Mouse (Mus musculus) heart, embryonic 11.5 days (tissue): Measurements from ENCODE around the gene Dnajc16. TPM values are rescaled to one million over a fixed set of nuclear protein-coding genes. Genes with fewer than 3 reads are reported as not detected.

Experiments
- ATAC-seq: fragments of 200-750 bp; cut with Nextera tagmentation; replicated peaks from 2 replicates; pipeline ENCODE4 v1.8.0; 2017; ENCODE audit warnings: moderate library complexity; ENCODE audit not compliant: insufficient number of reproducible peaks, low FRiP score, low TSS enrichment
- H3K27ac ChIP-seq: fragments of 300-500 bp; sonication (generic); 2 replicates; pipeline ENCODE4 v1.5.1; 2014; ENCODE audit warnings: mild to moderate bottlenecking, low read depth, low read length
- H3K27me3 ChIP-seq: fragments of 300-500 bp; sonication (generic); 2 replicates; pipeline ENCODE4 v1.6.1; 2014; ENCODE audit warnings: mild to moderate bottlenecking, low read length, mixed read lengths; ENCODE audit not compliant: control insufficient read depth, insufficient read depth
- H3K36me3 ChIP-seq: fragments of 300-500 bp; sonication (generic); 2 replicates; pipeline ENCODE4 v1.6.1; 2014; ENCODE audit warnings: mild to moderate bottlenecking, low read length, moderate library complexity, mixed read lengths; ENCODE audit not compliant: control insufficient read depth, insufficient read depth
- H3K4me1 ChIP-seq: fragments of 300-500 bp; sonication (generic); 2 replicates; pipeline ENCODE4 v1.6.1; 2014; ENCODE audit warnings: low read length; ENCODE audit not compliant: control insufficient read depth, insufficient read depth
- H3K4me2 ChIP-seq: fragments of 300-500 bp; sonication (generic); 2 replicates; pipeline ENCODE4 v1.6.1; 2014; ENCODE audit warnings: mild to moderate bottlenecking, moderate library complexity
- H3K4me3 ChIP-seq: fragments of 300-500 bp; sonication (generic); 2 replicates; pipeline ENCODE4 v1.5.1; 2014; ENCODE audit warnings: low read depth, low read length
- H3K9ac ChIP-seq: fragments of 300-500 bp; sonication (generic); 2 replicates; pipeline ENCODE4 v1.6.1; 2014; ENCODE audit warnings: mild to moderate bottlenecking, low read depth, low read length, moderate library complexity
- H3K9me3 ChIP-seq: fragments of 300-500 bp; sonication (generic); replicated peaks from 2 replicates; pipeline ENCODE4 v1.6.1; 2016; ENCODE audit warnings: low read length; ENCODE audit not compliant: control insufficient read depth
- WGBS: fragments of 180-500 bp; shearing (Covaris S2); extraction: QIAGEN DNeasy Blood & Tissue Kit; methylation state at CpG from one replicate; pipeline ENCODE4 v1.1.7; 2014; ENCODE audit not compliant: insufficient replicate concordance; 5-methylcytosine and 5-hydroxymethylcytosine counted together
- polyA plus RNA-seq: library from polyadenylated mRNA; unstranded; fragments of >200 nt; fragmentation: Nextera tagmentation; extraction: Ambion mirVana; gene quantifications from 2 replicates; pipeline ENCODE4 v1.2.1, GENCODE M21; 2014

Gene Dnajc16
- polyA plus RNA-seq: 3.2 and 4.3 TPM in 2 replicates

DNA sequence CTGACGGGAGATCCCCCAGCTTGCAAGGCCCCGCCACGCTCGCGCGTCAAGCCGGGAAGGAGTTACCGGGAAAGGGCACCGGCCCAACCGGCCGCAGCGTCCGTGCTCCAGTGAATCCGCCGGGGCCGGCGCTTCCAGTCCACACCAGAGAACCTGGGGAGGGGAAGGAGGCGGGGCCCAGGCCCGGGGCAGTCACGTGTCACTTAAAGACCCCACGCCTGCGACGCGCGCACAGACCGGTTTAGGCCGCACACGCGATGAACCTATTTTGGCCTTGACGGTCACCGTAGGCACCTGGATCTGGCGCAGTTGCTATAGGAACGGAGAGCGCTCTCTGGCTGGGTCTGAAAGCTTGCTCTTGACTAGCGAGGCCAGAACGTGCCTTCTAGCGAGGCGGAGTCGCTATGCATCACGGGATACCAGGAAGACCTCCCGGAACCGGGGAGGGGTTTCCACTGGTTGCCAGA lies at the start of gene Dnajc16:
Dnajc16 (minus strand) TSS at position 408 of the 467 bp plus-strand sequence.
- peak; percentile 83 for ATAC-seq
- Histone ChIP-seq H3K27ac (peak within 1 kb of the TSS; percentile 80), H3K4me2 (peak within 1 kb of the TSS; percentile 75), H3K9me3 (no peaks in the 10 kb centered on the region), H3K36me3 (peaks cover under 1% of the 10 kb centered on the region), H3K27me3 (no peaks in the 10 kb centered on the region), H3K4me1 (peaks cover 14% of the 10 kb centered on the region), H3K9ac (peak within 1 kb of the TSS; percentile 96), H3K4me3 (peak within 1 kb of the TSS; percentile 96)
- WGBS: 0% methylated on average over 42 of the region's 42 CpGs

DNA sequence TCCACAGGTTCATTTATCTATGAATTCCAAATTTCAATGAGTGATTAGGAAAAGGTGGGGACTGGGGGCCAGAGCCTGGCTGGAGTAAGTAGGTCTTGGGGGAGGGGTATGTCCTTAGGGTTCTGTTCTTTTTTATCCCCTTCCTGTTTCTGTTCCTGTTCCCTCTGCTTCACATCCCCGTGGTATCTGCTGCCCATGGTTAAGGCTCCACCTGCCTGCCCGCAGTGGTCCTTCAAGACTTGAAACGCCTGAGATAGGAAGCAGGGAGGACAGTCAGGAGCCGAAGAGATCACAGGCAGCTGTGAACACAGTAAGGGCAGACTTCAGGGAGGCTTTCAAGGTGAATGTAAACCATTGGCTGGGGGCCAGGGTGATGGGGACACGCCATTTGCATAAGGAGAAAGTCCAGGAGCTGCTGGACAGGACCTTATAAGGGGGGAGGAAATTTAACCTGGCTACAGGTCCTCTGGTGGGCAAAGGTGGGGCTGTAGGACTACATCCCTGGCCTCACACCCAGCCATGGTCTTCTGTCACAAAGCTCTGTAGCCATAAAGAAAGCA lies 43.9 kb upstream of the Dnajc16 start:
- Histone ChIP-seq H3K36me3 (no peaks in the 10 kb centered on the region), H3K27me3 (no peaks in the 10 kb centered on the region), H3K9ac (no peak overlapping the region), H3K4me2 (no peak overlapping the region), H3K27ac (no peak overlapping the region), H3K9me3 (no peaks in the 10 kb centered on the region), H3K4me3 (no peak overlapping the region), H3K4me1 (no peaks in the 10 kb centered on the region)
- 59% methylated on average over 5 of the region's 5 CpGs for WGBS
- ATAC-seq: no peak; the same call in 1 of the 2 replicates

DNA sequence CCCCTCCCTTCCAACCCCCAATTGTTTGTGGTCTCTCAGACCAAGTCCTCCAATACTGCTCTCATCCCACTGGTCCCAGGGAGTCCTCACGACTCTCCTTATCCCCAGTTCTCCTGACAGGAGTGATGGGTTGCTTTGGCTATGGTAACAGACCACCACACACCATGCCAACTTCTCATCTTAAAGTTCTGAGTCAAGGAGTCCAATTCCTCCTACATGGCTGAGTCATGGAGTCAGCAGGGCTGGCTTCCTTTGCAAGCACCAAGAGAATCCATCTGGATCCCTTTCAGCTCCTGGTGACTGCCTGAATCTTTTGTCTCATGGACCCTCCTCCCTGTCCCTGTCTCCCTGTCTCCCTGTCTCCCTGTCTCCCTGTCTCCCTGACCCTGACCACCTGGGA lies 43.2 kb upstream of the Dnajc16 start:
- ATAC-seq: no peak
- Histone ChIP-seq H3K9me3 (no peaks in the 10 kb centered on the region), H3K27ac (no peak overlapping the region), H3K4me3 (no peak overlapping the region), H3K27me3 (no peaks in the 10 kb centered on the region), H3K4me2 (no peak overlapping the region), H3K4me1 (no peaks in the 10 kb centered on the region), H3K9ac (no peak overlapping the region), H3K36me3 (no peaks in the 10 kb centered on the region)
- 48% methylated on average over 1 of the region's 1 CpGs for WGBS

DNA sequence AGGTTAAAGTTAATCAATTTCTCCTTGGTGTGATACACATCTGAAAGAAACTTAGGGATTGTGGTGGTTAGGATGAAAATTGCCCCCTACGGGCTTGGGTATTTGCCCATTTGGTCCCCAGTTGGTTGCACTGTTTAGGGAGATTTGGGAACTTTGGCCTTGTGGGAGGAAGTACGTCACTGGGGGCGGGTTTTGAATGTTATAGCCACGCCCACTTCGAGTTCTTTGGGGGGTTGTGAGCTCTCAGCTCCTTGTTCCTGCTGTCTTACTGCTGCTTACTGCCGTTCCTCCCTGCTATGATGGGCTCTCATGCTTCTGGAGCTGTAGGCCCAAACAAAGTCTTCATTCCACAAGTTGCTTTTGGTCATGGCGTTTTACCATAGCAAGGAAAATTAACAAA lies 40.6 kb upstream of the Dnajc16 start:
- Histone ChIP-seq H3K4me1 (no peaks in the 10 kb centered on the region), H3K4me3 (no peak overlapping the region)

DNA sequence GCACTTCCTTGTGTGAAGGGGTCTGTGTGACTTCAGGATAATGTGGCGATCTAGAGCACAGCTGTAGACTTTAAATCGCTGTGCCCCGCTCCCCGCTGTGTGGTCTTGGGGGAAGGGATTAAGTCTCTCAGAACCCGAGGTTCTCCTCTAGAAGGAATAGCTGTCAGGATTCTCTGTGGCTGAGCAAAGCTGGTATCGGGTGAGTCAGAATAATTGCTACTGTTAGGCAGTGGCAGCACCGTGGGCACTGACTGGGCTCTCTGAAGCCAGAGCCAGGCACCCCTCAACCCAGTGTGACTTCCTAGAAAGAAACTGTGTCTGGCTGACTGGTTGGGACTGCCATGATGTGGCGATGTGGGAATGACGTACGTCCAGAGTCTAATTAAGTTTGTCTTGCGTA lies 39.6 kb upstream of the Dnajc16 start:
- Histone ChIP-seq H3K27ac (no peak overlapping the region), H3K9me3 (no peaks in the 10 kb centered on the region), H3K4me1 (no peaks in the 10 kb centered on the region), H3K9ac (no peak overlapping the region), H3K36me3 (no peaks in the 10 kb centered on the region), H3K4me3 (no peak overlapping the region), H3K4me2 (no peak overlapping the region), H3K27me3 (no peaks in the 10 kb centered on the region)
- 58% methylated on average over 11 of the region's 11 CpGs for WGBS
- ATAC-seq: no peak

More for the DNA sequence above, 40.6 kb upstream of the Dnajc16 start:
- H3K36me3 ChIP-seq: no peaks in the 10 kb centered on the region
- H3K27ac ChIP-seq: no peak overlapping the region
- H3K27me3 ChIP-seq: no peaks in the 10 kb centered on the region
- WGBS: 70% methylated on average over 7 of the region's 7 CpGs
- ATAC-seq: no peak
- no peak overlapping the region for H3K4me2 ChIP-seq
- no peaks in the 10 kb centered on the region for H3K9me3 ChIP-seq
- H3K9ac ChIP-seq: no peak overlapping the region

DNA sequence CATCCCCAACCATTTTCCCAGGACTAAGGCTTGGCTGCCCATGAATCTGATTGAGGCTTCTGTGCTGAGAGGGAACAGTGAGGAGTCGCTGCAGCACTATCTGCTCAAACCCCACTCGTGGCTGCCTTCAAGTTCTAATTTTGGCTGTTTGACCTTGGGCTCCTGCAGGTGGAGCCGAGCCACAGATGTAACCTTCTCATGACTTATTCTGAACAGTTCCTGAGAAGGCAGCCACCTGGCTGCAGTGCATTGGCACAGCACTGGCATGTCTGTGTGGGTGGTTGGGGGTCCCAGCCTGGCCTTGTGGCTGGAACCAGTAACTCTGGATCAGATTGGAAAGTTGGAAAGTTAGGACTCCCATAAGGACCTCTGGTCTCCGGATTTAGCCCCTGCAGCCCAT lies 37.4 kb upstream of the Dnajc16 start:
- 42% methylated on average over 4 of the region's 4 CpGs for WGBS
- no peak overlapping the region for H3K4me3 ChIP-seq
- H3K36me3 ChIP-seq: no peaks in the 10 kb centered on the region
- no peak overlapping the region for H3K9ac ChIP-seq
- H3K27me3 ChIP-seq: no peaks in the 10 kb centered on the region
- H3K4me2 ChIP-seq: no peak overlapping the region
- H3K4me1 ChIP-seq: no peaks in the 10 kb centered on the region
- H3K27ac ChIP-seq: no peak overlapping the region
- ATAC-seq: no peak
- H3K9me3 ChIP-seq: no peaks in the 10 kb centered on the region

DNA sequence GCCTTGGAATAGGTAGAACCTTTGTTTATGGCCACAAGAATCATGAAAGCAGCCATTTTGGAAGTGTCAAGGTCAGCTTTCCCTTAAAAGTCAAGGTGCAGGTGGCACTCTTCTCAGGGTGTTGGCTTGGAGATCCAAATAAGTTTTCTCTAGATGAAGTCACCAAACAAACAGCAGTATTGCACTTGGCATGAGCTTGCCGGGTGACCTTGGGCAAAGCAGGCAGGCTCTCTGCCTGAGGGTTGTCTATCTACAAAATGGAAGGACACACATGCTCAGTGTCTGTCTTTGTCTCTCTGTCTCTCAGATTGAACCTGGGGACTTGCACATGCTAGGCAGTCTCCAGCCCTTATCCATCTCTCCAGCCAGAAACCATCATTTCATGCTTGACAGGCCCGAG lies 36.7 kb upstream of the Dnajc16 start:
- no peak overlapping the region for H3K4me3 ChIP-seq
- no peak overlapping the region for H3K4me2 ChIP-seq
- H3K9me3 ChIP-seq: no peaks in the 10 kb centered on the region
- 80% methylated on average over 2 of the region's 2 CpGs for WGBS
- no peak for ATAC-seq
- no peaks in the 10 kb centered on the region for H3K4me1 ChIP-seq
- no peaks in the 10 kb centered on the region for H3K27me3 ChIP-seq
- no peaks in the 10 kb centered on the region for H3K36me3 ChIP-seq
- H3K27ac ChIP-seq: no peak overlapping the region
- H3K9ac ChIP-seq: no peak overlapping the region

DNA sequence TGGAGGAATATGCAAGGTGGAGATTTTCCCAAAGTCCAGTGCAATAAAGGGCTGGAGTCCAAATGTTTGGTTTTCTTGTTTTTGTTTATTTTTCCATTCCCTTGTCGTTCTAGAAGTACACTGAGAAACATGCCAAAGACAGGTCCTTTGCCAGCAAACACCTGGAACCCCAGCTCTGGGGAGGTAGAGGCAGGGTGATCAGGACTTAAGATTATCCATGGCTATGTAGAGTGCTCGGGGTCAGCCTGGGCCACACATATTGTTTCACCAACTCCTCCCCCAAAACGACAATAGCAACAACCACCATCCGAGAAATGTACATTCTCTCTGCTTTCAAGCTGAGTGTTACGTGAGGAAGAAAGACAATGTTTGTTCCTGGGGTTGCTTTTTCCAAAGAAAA lies 35.3 kb upstream of the Dnajc16 start, which contains the start of gene Cela2a:
Cela2a (minus strand) TSS at position 101 of the 400 bp plus-strand sequence.
- Histone ChIP-seq H3K27me3 (no peaks in the 10 kb centered on the region), H3K27ac (no peak within 1 kb of the TSS), H3K4me1 (no peaks in the 10 kb centered on the region), H3K4me2 (no peak within 1 kb of the TSS), H3K4me3 (no peak within 1 kb of the TSS), H3K9ac (no peak within 1 kb of the TSS), H3K36me3 (no peaks in the 10 kb centered on the region), H3K9me3 (no peaks in the 10 kb centered on the region)
- 56% methylated on average over 5 of the region's 5 CpGs for WGBS
- no peak for ATAC-seq

DNA sequence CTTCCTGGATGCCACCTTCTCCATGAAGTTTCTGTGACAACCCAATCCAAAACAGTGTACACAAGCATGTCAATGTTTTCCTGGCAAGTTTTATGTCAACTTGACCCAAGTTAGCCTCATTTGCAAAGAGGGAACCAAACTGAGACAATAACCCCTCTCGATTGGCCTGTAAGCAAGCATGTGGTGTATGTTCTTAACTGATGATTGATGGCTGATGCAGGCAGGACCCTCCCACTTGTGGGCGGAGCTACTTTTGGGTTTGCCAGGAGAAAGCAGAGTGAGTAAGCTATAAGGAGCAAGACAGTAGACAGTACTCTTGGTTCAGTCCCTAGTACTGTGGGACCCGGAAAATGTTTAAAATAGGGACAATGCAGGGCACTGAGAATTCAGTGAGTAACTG lies 32.2 kb upstream of the Dnajc16 start:
- no peak overlapping the region for H3K9ac ChIP-seq
- H3K4me1 ChIP-seq: no peaks in the 10 kb centered on the region
- no peak overlapping the region for H3K4me3 ChIP-seq
- 44% methylated on average over 3 of the region's 3 CpGs for WGBS
- H3K27ac ChIP-seq: no peak overlapping the region
- no peak overlapping the region for H3K4me2 ChIP-seq
- ATAC-seq: no peak
- no peaks in the 10 kb centered on the region for H3K27me3 ChIP-seq
- no peaks in the 10 kb centered on the region for H3K9me3 ChIP-seq
- H3K36me3 ChIP-seq: no peaks in the 10 kb centered on the region
